9 mouse cellular contexts compared by ENCODE assay signal in genomic region chr7:134864175-134864574, GRCm38 (mm10).
A peak's percentile ranks its signal among the peaks of the same experiment; 100 is the strongest.
DNase-seq lines count a peak whose midpoint lies in the region; ATAC-seq lines count a peak whose summit lies in the region.
"Had no signal": no experiment of that assay in that cellular context is flagged by ENCODE, and none has a peak within 500 bp of the region (broad histone marks: within the 10 kb centered on the region; RNA-seq: fewer than 3 reads in every experiment).

No protein-coding gene starts in this region.

- H3K4me2 ChIP-seq in forebrain, embryonic 11.5 days (ENCODE audit: low read depth, low read length, severe bottlenecking) = no peak overlapping the region
- H3K4me2 ChIP-seq in forebrain, embryonic 12.5 days = no peak overlapping the region
- no peak overlapping the region for H3K4me2 ChIP-seq in midbrain, embryonic 11.5 days
- H3K4me2 ChIP-seq in midbrain, embryonic 15.5 days = no peak overlapping the region
- no peak overlapping the region for H3K4me2 ChIP-seq in intestine, embryonic 16.5 days (ENCODE audit: low read depth, low read length)
- H3K4me2 ChIP-seq: limb, embryonic 12.5 days had no signal

- DNase-seq in forebrain, embryonic 11.5 days (ENCODE audit: low spot score) = peak; percentile 78
- DNase-seq in midbrain, embryonic 11.5 days (ENCODE audit: low spot score, missing footprints) = peak; percentile 92
- peak; percentile 25 for DNase-seq in gastrocnemius, postnatal 14 days
- peak; percentile 6 for DNase-seq in lung, postnatal 25 days (ENCODE audit: low spot score)
- DNase-seq in cerebellum, adult 11 months = no peak

- H3K4me1 ChIP-seq in forebrain, embryonic 11.5 days (replicated peaks; ENCODE audit: control insufficient read depth, insufficient read depth, low read length) = no peaks in the 10 kb centered on the region
- H3K4me1 ChIP-seq in forebrain, embryonic 12.5 days = 0 out of 2 replicates have a peak, but pooled peaks cover 4% of the 10 kb centered on the region
- no peaks in the 10 kb centered on the region for H3K4me1 ChIP-seq in midbrain, embryonic 11.5 days (ENCODE audit: control insufficient read depth, insufficient read depth, low read length)
- H3K4me1 ChIP-seq in midbrain, embryonic 15.5 days = 0 out of 2 replicates have a peak, but pooled peaks cover 4% of the 10 kb centered on the region
- no peaks in the 10 kb centered on the region for H3K4me1 ChIP-seq in intestine, embryonic 16.5 days (ENCODE audit: control insufficient read depth, insufficient read depth, low read length)
- H3K4me1 ChIP-seq: limb, embryonic 12.5 days had no signal

- no peak overlapping the region for H3K9ac ChIP-seq in forebrain, embryonic 11.5 days (ENCODE audit: low read length)
- no peak overlapping the region for H3K9ac ChIP-seq in forebrain, embryonic 12.5 days
- no peak overlapping the region for H3K9ac ChIP-seq in midbrain, embryonic 11.5 days (ENCODE audit: low read length)
- H3K9ac ChIP-seq in midbrain, embryonic 15.5 days = no peak overlapping the region
- no peak overlapping the region for H3K9ac ChIP-seq in intestine, embryonic 16.5 days (ENCODE audit: low read depth, low read length)
- H3K9ac ChIP-seq: limb, embryonic 12.5 days had no signal

- no peak for ATAC-seq in forebrain, embryonic 11.5 days (replicated peaks; ENCODE audit: low FRiP score)
- no peak for ATAC-seq in forebrain, embryonic 12.5 days (ENCODE audit: low FRiP score)
- ATAC-seq in midbrain, embryonic 11.5 days (ENCODE audit: low FRiP score) = no peak
- ATAC-seq in midbrain, embryonic 15.5 days (replicated peaks) = no peak
- ATAC-seq in intestine, embryonic 16.5 days = no peak

- 77% methylated on average over 2 of the region's 2 CpGs for WGBS in forebrain, embryonic 11.5 days
- WGBS in forebrain, embryonic 12.5 days = 81% methylated on average over 2 of the region's 2 CpGs
- WGBS in midbrain, embryonic 11.5 days = 74% methylated on average over 2 of the region's 2 CpGs
- WGBS in midbrain, embryonic 15.5 days = 87% methylated on average over 2 of the region's 2 CpGs
- WGBS in intestine, embryonic 16.5 days = 71% methylated on average over 2 of the region's 2 CpGs

- no peak overlapping the region for H3K4me3 ChIP-seq in forebrain, embryonic 11.5 days (ENCODE audit: low read depth, low read length)
- no peak overlapping the region for H3K4me3 ChIP-seq in forebrain, embryonic 12.5 days (replicated peaks)
- H3K4me3 ChIP-seq in midbrain, embryonic 11.5 days (ENCODE audit: low read depth, low read length) = no peak overlapping the region
- H3K4me3 ChIP-seq in midbrain, embryonic 15.5 days = no peak overlapping the region
- no peak overlapping the region for H3K4me3 ChIP-seq in intestine, embryonic 16.5 days (ENCODE audit: low read length)
- H3K4me3 ChIP-seq: limb, embryonic 12.5 days had no signal

- H3K36me3 ChIP-seq in forebrain, embryonic 11.5 days (ENCODE audit: control insufficient read depth, insufficient read depth, low read length) = no peaks in the 10 kb centered on the region
- no peaks in the 10 kb centered on the region for H3K36me3 ChIP-seq in forebrain, embryonic 12.5 days (replicated peaks)
- H3K36me3 ChIP-seq in midbrain, embryonic 11.5 days (ENCODE audit: control insufficient read depth, insufficient read depth, low read length) = no peaks in the 10 kb centered on the region
- H3K36me3 ChIP-seq in midbrain, embryonic 15.5 days (replicated peaks) = no peaks in the 10 kb centered on the region
- H3K36me3 ChIP-seq in intestine, embryonic 16.5 days (ENCODE audit: control insufficient read depth, insufficient read depth, low read length) = no peaks in the 10 kb centered on the region

- H3K9me3 ChIP-seq in forebrain, embryonic 11.5 days (ENCODE audit: control insufficient read depth, low read length) = no peaks in the 10 kb centered on the region
- no peaks in the 10 kb centered on the region for H3K9me3 ChIP-seq in forebrain, embryonic 12.5 days
- H3K9me3 ChIP-seq in midbrain, embryonic 11.5 days (ENCODE audit: control insufficient read depth, low read length) = no peaks in the 10 kb centered on the region
- no peaks in the 10 kb centered on the region for H3K9me3 ChIP-seq in midbrain, embryonic 15.5 days
- no peaks in the 10 kb centered on the region for H3K9me3 ChIP-seq in intestine, embryonic 16.5 days (ENCODE audit: control insufficient read depth, low read length)
- H3K9me3 ChIP-seq: limb, embryonic 12.5 days had no signal

- no peaks in the 10 kb centered on the region for H3K27me3 ChIP-seq in forebrain, embryonic 11.5 days (ENCODE audit: control insufficient read depth, insufficient read depth, low read length)
- no peaks in the 10 kb centered on the region for H3K27me3 ChIP-seq in forebrain, embryonic 12.5 days
- H3K27me3 ChIP-seq in midbrain, embryonic 11.5 days (ENCODE audit: control insufficient read depth, insufficient read depth, low read length) = no peaks in the 10 kb centered on the region
- H3K27me3 ChIP-seq in midbrain, embryonic 15.5 days (replicated peaks) = no peaks in the 10 kb centered on the region
- H3K27me3 ChIP-seq in intestine, embryonic 16.5 days (replicated peaks; ENCODE audit: control insufficient read depth, insufficient read depth, low read length) = no peaks in the 10 kb centered on the region
- H3K27me3 ChIP-seq: limb, embryonic 12.5 days had no signal

- intact Hi-C loops in gastrocnemius, postnatal 14 days (cut with DNase I; ENCODE audit: low total_unique reads) = no loop called here

- no peak overlapping the region for H3K27ac ChIP-seq in forebrain, embryonic 11.5 days (ENCODE audit: low read depth, low read length)
- no peak overlapping the region for H3K27ac ChIP-seq in forebrain, embryonic 12.5 days
- H3K27ac ChIP-seq in midbrain, embryonic 11.5 days (ENCODE audit: low read depth, low read length) = no peak overlapping the region
- no peak overlapping the region for H3K27ac ChIP-seq in midbrain, embryonic 15.5 days
- no peak overlapping the region for H3K27ac ChIP-seq in intestine, embryonic 16.5 days (ENCODE audit: low read length)
- H3K27ac ChIP-seq: limb, embryonic 12.5 days had no signal
